Comparison of ENCODE assay signal across 16 mouse cellular contexts in the genomic region with DNA sequence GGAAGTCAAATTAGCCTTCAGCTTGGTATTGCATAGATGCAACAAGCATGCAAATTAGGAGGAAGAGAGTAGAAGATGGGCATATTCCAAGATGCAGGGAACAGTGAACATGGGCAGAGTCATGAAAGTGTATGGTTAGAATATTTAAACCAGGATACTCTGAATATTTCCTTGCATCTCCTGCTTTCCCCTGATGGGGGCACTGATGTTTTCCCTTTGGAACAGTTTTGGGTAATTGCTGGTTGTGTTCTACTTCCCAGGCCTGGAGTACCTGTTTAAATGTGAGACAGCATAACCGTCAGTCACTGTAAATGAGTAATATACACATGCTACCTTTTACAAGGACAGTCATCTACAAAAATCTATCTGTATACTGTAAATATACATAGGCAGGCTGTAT.
A peak's percentile ranks its signal among the peaks of the same experiment; 100 is the strongest.
DNase-seq lines count a peak whose midpoint lies in the region; ATAC-seq and TF ChIP-seq lines count a peak whose summit lies in the region.
"Had no signal": no experiment of that assay in that cellular context is flagged by ENCODE, and none has a peak within 500 bp of the region (broad histone marks: within the 10 kb centered on the region; RNA-seq: fewer than 3 reads in every experiment).

No protein-coding gene starts in this region.

- peak; percentile 5 for DNase-seq in embryo, embryonic 10.5 days (ENCODE audit: low spot score)
- no peak for DNase-seq in embryo, embryonic 9.5 days (ENCODE audit: extremely low spot score)
- DNase-seq in liver, postnatal 0 days = no peak
- DNase-seq in liver = no peak
- peak; percentile 15 for DNase-seq in NIH3T3 (ENCODE audit: low read depth)
- DNase-seq in kidney, postnatal 10 days = peak; percentile 22
- DNase-seq: liver, embryonic 13.5 days; spleen, adult 18-20 months; thymus, adult 18-20 months had no signal

- TF ChIP-seq EP300 in liver, postnatal 0 days (IDR thresholded peaks at IDR 0.05; ENCODE audit: low read depth) = no peak

- H3K4me1 ChIP-seq in liver, postnatal 0 days (ENCODE audit: insufficient read depth) = no peaks in the 10 kb centered on the region
- H3K4me1 ChIP-seq in forebrain, embryonic 16.5 days (replicated peaks; ENCODE audit: control insufficient read depth, insufficient read depth, low read length) = no peaks in the 10 kb centered on the region
- H3K4me1 ChIP-seq: forebrain, embryonic 10.5 days; heart, embryonic 15.5 days; liver, embryonic 13.5 days; midbrain, embryonic 10.5 days; neural tube, embryonic 15.5 days had no signal

- no peak overlapping the region for H3K4me3 ChIP-seq in liver, postnatal 0 days (ENCODE audit: low read depth, low read length)
- H3K4me3 ChIP-seq in forebrain, embryonic 16.5 days (replicated peaks; ENCODE audit: low read length) = no peak overlapping the region
- H3K4me3 ChIP-seq: forebrain, embryonic 10.5 days; heart, embryonic 15.5 days; liver, embryonic 13.5 days; midbrain, embryonic 10.5 days; neural tube, embryonic 15.5 days had no signal

- WGBS in liver, postnatal 0 days (ENCODE audit: insufficient replicate concordance) = 58% methylated on average over 1 of the region's 1 CpGs
- WGBS in forebrain, embryonic 16.5 days = 75% methylated on average over 1 of the region's 1 CpGs

- TF ChIP-seq CTCF in liver, postnatal 0 days (IDR thresholded peaks at IDR 0.05; ENCODE audit: low read depth) = peak; percentile 17; the same call in 1 of the 2 replicates

- no peak overlapping the region for H3K4me2 ChIP-seq in liver, postnatal 0 days (ENCODE audit: low read depth, low read length)
- H3K4me2 ChIP-seq in forebrain, embryonic 16.5 days (ENCODE audit: low read length) = no peak overlapping the region
- H3K4me2 ChIP-seq: heart, embryonic 15.5 days; liver, embryonic 13.5 days; neural tube, embryonic 15.5 days had no signal

- H3K9me3 ChIP-seq in liver, postnatal 0 days (ENCODE audit: low read length) = no peaks in the 10 kb centered on the region
- H3K9me3 ChIP-seq in forebrain, embryonic 16.5 days (ENCODE audit: control insufficient read depth, low read length) = no peaks in the 10 kb centered on the region
- H3K9me3 ChIP-seq: forebrain, embryonic 10.5 days; heart, embryonic 15.5 days; liver, embryonic 13.5 days; midbrain, embryonic 10.5 days; neural tube, embryonic 15.5 days had no signal

- no peak overlapping the region for H3K27ac ChIP-seq in liver, postnatal 0 days (ENCODE audit: low read depth)
- H3K27ac ChIP-seq in forebrain, embryonic 16.5 days (ENCODE audit: low read length) = no peak overlapping the region
- H3K27ac ChIP-seq: forebrain, embryonic 10.5 days; heart, embryonic 15.5 days; liver, embryonic 13.5 days; midbrain, embryonic 10.5 days; neural tube, embryonic 15.5 days had no signal

- ATAC-seq in liver, postnatal 0 days = no peak
- ATAC-seq in forebrain, embryonic 16.5 days = no peak
- ATAC-seq in erythroblast, adult 5-6 weeks (replicated peaks; ENCODE audit: low FRiP score, poor library complexity, severe bottlenecking) = no peak
- ATAC-seq: CD4-positive, CD25-positive, alpha-beta regulatory T cell, adult 4 months had no signal

- H3K9ac ChIP-seq in liver, postnatal 0 days (replicated peaks) = no peak overlapping the region
- no peak overlapping the region for H3K9ac ChIP-seq in forebrain, embryonic 16.5 days (replicated peaks; ENCODE audit: low read depth, low read length)
- H3K9ac ChIP-seq: heart, embryonic 15.5 days; liver, embryonic 13.5 days; neural tube, embryonic 15.5 days had no signal

- no peaks in the 10 kb centered on the region for H3K27me3 ChIP-seq in liver, postnatal 0 days (ENCODE audit: insufficient read depth, low read length)
- no peaks in the 10 kb centered on the region for H3K27me3 ChIP-seq in forebrain, embryonic 16.5 days (replicated peaks; ENCODE audit: control insufficient read depth, insufficient read depth, low read length)
- H3K27me3 ChIP-seq: heart, embryonic 15.5 days; liver, embryonic 13.5 days; neural tube, embryonic 15.5 days had no signal

- H3K36me3 ChIP-seq in liver, postnatal 0 days (replicated peaks; ENCODE audit: insufficient read depth, low read length) = no peaks in the 10 kb centered on the region
- H3K36me3 ChIP-seq in forebrain, embryonic 16.5 days (ENCODE audit: control insufficient read depth, insufficient read depth) = no peaks in the 10 kb centered on the region
- H3K36me3 ChIP-seq: forebrain, embryonic 10.5 days; heart, embryonic 15.5 days; liver, embryonic 13.5 days; midbrain, embryonic 10.5 days; neural tube, embryonic 15.5 days had no signal

Comparison
In these comparisons a context has a peak if more than half of its experiments do, and no peak if none do; other contexts are left out.
1. DNase-seq: peak in embryo, embryonic 10.5 days (single experiment), NIH3T3 (single experiment) and kidney, postnatal 10 days (single experiment); none in embryo, embryonic 9.5 days (single experiment), liver, postnatal 0 days (single experiment) and liver (single experiment).